Mouse (Mus musculus) CD4-positive, CD25-positive, alpha-beta regulatory T cell, adult 9 weeks (primary cell): Measurements from ENCODE around the gene Gnptab. TPM values are rescaled to one million over a fixed set of nuclear protein-coding genes. Genes with fewer than 3 reads are reported as not detected.

Source experiments
- polyA plus RNA-seq: library from polyadenylated mRNA; unstranded; fragments of 100-300 nt; shearing (Covaris generic); gene quantifications from one replicate; pipeline ENCODE4 v1.2.1, GENCODE M21; 2017

The Gnptab gene
- 5.8 TPM for polyA plus RNA-seq

DNA sequence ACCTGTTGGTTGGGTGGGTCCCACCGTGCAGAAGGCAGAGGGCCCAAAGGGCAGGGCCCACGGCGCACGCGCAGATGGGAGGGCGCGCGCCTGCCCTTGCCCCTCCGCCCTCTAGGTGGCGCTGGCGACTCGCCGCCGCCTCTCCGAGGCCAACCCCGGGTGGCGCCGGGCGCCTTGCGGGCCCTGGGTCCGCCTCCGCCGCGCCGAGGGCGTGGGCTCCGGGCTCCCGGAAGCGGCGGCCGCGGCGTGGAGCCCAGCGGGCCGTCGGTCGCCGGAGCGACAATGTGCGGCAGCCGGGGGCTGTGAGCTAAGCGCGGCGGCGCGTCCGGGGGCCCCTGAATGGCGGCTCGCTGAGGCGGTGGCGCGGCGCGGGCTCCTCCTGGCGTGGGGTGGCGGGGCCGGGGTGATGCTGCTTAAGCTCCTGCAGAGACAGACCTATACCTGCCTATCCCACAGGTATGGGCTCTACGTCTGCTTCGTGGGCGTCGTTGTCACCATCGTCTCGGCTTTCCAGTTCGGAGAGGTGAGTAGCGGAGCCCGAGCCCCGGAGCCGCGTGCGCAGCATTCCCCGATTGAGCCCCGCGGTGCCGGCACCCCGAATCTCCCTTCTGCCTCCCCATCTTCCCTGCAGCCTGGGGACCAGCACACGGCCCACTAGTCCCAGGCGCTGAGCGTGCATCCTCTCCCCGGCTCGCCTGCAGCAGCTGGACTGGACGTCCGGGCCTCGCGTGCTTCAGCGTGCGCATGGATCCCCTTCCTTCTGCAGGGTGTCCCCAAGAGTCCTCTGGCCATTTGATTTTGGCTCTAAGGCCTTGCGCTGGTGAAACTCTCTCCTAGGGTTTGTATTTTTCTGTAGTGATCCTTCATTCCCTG, at the start of gene Gnptab, which contains the start of gene Dram1:
Gene Gnptab (plus strand): TSS at position 120 of the 873 bp plus-strand sequence.
Gene Dram1 (minus strand): TSS at position 68 of the 873 bp plus-strand sequence.

DNA sequence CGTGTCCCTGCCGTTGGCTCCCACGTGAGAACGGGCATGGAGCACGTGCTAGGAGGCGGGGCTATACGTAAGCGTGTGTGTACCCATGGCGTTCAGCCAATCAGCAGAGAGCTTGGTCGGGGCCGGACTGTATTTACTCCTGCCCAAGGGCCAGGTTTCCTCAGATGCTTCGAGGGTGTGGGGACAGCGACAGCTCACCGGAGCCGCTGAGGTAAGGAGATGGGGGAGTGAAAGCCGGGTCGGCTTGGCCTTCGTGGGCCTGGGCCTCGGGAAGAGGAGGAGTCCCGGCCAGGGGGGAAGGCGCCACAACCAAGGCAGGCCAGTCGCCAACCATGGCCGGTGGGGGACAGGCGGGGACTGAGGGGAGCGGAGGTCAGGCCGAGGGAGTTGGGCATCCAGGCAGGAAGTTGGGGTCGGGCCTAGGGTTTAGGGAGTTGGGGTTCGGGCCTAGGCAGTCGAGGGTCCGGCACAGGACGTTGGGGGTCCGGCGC, 80.6 kb downstream of the Gnptab start, which contains the start of gene Sycp3:
Gene Sycp3 (plus strand): TSS at position 68 of the 491 bp plus-strand sequence.

Other genes starting within 250 kb of the Gnptab start
- 1.0 TPM for gene Parpbp, start 232.2 kb upstream of the Gnptab start, polyA plus RNA-seq
- 39.6 TPM for gene Nup37, start 232.1 kb upstream of the Gnptab start, polyA plus RNA-seq
- gene Washc3, start 178.0 kb upstream of the Gnptab start, polyA plus RNA-seq = 139 TPM
- gene Dram1, start 52 bp upstream of the Gnptab start, polyA plus RNA-seq = 1.0 TPM
- not detected for gene Sycp3, start 80.4 kb downstream of the Gnptab start, polyA plus RNA-seq
- 0.93 TPM for gene Chpt1, start 124.9 kb downstream of the Gnptab start, polyA plus RNA-seq
- gene Mybpc1, start 226.0 kb downstream of the Gnptab start, polyA plus RNA-seq = not detected